Mouse (Mus musculus) cerebellum, postnatal 14 days (tissue): ENCODE measurements at regions not wholly inside any gene's neighbourhood (a gene's known extent, or its start where the extent isn't known, plus 50 kb on each side); places are given as distances from the start of the nearest gene placed in this dataset.

Experiments used
- DNase-seq, 2 experiments: peaks; one replicate each; pipeline ENCODE4 v3.0.0; 2021; ENCODE audit warnings: mixed read lengths in 2 of 2

DNA sequence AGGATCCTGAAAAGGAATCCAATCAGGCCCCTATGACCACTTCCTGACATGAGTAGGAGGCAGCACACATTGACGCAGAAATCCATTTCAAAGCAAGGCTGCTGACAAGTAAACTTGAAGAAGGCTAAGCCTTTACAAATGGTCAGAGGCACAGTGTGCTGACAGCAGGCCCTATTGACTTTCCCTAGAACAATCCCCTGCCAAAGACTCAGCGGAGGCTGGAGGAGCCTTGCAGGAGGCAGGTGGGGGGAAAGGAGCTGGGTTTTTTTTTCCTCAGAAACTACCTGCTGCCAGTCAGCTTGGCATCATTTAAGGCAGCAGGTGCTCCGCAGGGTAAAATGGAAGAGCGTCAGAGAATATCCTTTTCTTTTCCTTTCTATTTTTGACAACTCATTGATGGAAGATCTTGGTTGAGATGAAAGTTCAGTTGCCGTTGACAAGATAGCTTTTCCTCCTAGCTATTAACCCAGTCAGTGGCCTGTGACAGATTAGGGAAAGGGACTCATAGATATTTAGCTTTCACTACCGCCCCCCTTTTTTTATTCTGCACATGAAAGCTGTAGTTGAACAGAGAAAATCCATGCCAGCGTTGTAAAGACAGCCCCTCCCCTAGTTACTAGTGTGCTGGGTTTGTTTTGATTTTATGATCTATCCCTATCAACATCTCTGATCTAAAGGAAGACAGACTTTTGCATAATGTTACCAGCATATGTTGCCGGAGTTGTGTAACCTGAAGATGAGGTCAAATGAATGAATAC lies 210.6 kb downstream of the Csnka2ip start:
- DNase-seq, result peak; percentile 68 to 87

DNA sequence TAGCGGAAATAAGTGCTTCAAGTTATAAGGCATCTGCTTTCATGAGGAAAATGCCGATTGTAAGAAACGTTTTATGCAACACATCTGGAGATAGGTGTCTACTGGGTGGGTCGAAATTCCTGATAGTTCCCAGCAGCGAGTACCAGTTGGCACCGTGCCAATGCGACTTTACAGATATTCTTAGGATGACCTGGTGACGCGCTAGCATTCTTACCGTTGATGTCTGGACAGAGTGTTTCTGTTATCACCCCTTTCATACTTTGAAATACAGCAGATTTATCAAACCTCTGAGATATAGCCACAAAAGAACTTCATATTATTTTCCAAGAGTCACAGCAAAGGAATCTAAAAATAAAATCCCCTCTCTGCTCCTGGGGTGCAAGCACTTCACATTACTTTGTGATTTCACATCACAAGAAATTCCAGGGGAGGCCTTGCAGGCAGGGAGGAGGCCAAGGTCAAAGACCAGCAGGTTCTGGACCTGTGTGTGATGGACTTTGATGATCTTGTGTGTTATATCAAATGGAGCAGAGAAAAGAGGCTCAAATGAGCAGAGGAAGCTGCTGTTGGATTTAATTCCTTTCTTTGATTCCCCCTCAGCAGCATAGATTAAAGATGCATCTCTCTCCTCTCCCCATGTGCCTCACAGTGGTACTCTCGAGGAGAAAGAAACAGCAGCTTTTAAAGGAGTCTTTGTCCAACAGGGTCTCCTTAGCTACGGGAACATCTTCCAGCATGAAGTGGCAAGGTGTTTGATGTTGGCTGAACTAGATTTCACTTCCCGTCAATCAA lies 233.4 kb downstream of the Csnka2ip start:
- peak in 1 of 2 experiments; percentile 14 for DNase-seq

DNA sequence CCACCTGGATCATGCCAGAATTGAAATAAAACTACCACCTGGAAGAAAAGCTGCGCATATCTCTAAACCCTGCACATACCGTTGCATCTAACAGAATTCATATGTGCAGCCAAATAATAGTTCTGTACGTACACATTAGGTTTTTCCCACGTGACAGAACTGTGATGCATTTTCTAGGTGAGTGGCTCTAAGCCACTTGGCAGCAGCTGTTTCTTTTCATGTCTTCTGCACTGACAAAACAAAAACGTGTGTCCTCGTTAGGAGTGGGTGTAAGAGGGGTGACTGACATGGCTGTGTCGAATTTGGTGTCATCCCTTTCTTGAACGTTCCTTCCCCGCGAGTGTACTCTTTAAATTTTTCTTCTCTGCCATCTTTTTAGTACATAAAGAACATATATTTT lies 254.3 kb downstream of the Csnka2ip start:
- DNase-seq, result no peak

DNA sequence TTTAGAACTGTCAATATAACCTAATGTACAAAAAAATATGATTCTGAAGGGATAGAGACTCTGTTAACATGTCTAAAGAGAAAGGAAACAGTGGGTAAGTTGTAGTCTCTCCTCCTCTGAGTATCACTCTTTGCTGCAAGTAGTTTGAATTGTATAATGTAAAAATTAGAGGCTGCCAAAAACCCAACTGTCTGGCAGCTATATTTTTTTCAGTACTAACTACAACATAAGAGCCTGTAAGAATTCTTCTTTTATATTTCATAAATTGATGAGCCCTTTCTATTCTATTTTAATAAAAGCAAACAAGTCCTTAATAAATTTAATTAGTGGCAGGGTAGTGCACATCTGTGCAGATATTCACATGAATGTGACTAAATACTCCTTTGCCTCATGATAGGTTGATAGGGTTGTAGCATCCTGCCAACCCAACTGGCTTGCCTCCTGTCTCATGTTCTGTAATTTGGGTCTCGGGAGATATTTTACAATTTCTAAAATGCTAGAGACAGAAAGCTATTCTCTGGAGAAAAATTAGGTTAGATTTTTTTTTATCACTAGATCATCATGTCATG lies 269.2 kb downstream of the Csnka2ip start:
- DNase-seq, result peak in 1 of 2 experiments; percentile 36

DNA sequence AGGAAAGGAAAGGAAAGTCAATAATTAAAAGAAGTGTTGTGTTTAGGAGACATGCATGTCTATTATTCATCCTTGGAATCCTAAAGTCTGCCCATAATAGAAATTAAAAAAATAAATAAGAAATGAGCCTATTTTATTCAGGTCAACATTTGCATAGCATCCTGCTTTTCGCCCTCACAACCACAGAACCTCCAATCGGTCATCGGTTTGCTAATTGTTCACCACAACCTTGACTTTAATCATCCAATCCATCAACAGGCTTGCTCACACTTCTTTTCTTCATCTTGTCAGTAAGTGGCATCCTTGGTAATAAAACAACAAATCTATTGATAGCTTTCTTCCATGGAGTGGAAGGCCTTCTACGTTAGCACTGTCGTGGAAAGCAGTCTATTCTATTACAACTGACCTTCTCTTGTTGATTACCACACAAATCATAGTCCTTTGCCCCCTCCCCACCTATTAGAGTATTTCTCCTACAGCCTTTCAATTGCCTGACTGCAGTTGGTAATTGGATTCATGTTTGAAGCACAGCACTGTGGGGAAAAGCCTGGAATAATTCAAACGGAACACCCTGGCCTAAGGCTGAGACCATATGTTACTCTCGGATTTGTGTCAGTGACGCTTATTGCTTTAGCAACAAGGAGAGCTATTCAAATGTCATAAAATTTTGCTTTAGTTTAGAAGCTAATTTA lies 269.9 kb downstream of the Csnka2ip start:
- peak; percentile 12 to 59 for DNase-seq

DNA sequence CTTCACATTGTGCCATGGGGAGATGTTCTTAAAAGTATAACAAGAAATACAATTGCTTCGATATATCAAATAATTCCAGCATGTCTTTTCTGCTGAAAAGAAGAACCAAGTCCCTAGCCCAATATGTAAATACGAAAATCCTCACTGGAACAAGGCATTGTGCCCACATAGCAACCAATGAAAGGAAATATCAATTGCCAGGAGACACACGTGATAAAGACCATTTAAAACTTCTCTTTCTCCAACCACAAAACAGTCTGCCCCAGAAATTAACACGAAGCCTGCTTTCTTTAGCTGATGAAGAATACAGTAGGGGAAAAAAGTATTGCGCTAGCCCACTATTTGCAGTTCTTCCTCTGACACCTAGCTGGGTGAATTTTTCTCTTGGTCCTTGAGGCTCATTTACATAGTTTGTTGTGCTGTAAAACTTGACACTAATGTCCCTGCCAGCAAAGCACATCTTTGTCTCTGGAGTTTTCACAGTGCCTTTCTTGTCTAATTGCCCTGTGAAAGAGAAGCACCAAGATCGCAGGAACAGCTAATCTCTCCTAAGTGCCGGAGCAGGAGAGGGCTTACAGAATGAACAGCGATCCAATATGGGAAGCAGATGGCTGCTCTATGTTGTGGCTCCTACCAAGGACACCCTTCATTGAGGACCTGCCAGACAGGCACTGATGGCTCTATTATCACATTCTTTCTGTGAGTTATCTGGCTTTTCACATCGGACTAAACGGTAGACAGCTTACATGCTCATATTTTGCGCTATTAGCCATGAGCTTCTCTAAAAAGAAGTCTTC lies 272.7 kb downstream of the Csnka2ip start:
- DNase-seq, result peak; percentile 41 to 52

DNA sequence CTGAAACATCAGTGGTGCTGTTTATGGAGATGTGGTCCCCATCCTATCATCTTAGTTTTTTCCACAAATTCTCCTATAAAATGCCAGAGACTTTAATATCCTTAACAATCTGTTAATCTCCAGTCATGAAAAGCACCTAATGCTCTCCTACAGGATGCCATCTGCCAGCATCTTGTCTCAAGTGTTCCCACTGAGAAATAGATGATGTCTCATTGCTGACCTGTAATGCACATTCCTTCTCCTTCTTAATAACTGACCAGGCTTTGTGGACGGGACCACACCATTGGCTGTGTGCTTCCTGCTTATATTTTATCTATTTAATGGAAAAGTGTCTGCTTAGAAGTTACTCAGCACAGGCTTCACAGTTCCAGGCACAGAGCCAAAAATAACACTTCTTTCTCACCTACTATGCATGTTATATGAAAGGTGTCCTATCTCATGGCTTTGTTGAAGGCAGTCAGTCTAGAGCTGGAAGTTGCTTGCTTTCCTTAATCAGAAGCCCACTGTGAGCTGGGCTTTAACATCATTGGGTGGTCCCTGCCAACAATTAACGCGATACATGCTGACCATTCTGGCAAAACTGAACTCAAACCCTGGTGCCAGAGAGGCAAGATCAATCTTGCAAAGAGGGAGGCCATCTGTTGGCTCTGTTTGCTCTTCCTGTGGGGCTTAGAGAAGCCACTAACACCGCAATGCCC lies 283.3 kb downstream of the Csnka2ip start:
- peak; percentile 83 to 92 for DNase-seq

DNA sequence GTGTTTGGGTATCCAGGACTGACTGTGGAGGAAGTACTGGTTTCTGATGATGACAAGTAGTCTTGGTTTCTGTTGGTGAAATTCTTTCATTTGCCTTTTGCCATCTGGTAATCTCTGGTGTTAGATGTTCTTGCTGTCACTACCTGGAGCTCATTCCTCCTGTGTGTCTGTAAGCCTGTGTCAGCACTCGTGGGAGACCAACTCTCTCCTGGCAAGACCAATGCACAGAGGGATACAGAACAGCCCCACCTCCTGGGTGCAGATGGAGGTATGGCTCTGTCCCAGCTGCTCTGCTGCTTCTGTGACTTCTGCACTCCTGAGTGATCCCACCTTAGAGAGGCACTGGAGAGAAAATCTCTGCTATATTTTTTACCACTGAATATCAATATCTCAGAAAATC lies 285.4 kb downstream of the Csnka2ip start:
- DNase-seq, result peak in 1 of 2 experiments; percentile 38

DNA sequence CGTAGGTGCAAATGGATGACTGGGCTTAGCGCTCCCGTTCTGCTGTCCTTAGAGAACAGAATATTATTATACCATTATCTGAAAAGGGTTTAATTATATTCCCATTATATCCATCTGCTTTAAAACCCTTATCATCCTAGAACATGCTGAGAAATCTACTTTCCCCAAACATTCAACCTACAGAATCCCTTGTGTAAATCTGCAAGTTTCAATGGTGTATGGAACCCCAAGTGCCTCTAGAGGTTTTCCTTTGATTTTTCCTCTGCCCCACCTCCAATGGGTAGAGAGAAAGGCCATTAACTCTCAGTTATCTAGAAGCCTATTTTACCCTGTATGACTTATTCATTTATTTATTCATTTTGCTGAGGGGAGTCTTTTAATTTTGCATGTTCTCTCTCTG lies 308.7 kb downstream of the Csnka2ip start:
- DNase-seq, result no peak

DNA sequence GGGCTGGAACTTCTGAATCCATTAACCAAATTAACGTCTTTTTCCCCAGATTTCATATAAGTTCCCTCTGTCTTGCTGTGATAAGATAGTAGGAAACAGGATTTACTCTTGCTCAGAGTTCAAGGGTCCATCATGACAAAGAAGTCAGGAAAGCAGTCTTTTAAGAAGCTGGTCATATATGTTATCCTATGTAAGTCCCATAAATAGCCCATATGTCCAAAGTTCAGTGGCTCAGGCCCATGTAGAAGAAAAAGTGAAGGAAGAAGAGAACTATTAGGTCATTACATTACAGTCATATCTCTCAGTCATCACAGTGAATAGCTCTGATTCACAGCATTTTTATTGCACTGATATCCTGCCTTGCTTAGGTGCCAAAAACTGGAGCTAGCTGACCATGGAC lies 316.9 kb downstream of the Csnka2ip start:
- DNase-seq, result no peak

DNA sequence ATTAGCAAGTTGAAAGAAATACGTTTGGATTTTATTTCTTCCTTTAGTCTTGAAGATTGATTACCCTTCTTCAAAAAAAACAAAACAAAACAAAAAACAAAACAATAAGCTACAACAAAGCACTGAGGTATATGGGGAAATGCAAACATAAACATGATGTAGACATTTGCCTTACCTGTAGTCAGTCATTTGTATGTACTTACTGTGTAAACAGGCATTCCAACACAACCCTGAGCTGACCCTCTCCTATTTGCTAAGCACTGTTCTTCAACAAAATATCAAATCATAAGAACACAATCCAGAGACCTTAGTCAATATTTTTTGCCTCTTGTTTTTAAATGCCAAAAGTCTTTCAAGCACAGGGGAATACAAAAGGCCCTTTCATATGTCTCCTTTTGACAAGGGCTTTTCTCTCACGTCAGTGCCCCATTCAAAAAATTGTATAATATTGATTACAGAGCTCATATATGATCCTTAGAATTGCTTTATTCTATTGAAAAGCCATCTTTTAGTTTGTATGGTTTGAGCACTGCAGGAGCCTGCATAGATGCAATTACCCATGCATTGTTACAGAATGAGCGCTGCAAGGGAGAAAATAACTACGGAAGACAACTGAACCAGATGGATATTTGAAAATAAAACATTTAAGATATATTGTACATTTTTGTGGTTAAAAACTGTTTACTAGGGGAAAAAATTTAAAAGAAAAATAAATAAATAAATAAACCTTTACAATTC lies 326.2 kb downstream of the Csnka2ip start:
- DNase-seq, result no peak

DNA sequence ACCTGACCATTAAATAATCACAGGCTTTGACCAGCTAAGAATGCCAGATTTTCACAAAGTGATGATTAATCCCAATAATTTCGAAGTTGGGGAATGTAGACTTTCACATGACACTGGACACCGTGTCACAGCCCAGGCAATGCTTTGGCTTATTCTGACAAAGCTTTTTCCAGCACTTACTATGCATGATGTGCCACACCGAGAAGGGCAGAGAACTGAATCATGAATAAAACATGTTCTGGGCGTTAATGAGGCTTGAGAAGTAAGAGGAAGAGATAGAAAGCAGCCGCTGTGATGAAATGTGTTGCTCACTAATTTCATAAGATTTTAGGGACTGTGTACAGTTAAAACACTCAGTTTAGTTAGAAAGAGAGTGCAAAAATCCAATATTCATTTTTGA lies 326.8 kb downstream of the Csnka2ip start:
- peak; percentile 2 to 10 for DNase-seq

DNA sequence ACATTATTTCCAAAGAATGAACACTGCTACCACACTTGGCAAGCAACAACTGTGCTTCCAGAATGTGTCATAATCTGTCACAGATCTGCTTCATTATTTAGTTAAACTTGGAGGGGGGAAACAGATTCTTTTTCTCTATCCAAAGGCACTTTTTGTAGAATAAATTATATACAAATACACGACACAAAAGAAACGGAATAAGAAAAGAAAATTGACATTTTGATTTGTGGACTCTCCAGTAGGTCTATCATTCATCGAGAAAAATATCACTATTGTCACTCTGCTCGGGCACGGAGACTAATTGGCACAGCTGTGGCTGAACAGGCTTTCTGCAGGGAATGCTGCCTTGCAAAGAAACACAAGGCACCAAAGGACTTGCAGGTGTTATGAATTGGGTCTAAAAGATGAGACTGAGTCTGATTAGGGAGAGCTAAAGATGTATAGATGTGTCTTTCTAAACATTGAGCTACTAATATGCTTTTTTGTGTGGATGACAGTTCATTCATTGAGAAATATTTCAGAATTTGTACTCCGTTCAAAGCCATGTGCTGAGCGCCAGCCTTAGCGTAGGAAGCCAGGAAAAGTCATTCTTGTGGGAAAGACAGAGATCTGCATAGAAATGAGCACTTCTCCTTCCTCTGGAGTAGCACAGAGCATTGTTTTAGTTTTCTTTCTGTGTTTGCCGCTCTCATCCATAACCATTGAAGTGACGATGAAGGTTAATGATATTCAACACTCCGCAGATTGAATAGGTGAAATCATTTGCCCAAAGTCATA lies 337.1 kb downstream of the Csnka2ip start:
- DNase-seq, result peak; percentile 34 to 55

DNA sequence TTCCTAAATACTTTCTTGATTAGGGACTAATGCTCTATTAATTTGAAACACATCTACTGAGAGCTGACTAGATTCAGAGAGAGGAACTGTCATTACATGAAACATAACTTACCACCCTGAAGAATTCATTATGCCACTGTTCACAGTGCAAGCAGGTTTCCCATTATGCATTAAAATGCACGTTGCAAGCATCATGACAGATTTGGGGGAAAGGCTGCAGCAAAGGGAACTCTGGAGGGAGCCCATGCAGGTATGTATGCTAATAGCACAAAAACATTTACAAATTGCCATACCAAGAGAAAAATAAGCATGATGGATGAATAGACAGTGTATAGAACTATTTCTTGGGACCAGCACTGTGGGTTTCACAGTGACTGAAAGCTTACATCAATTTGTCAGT lies 351.1 kb downstream of the Csnka2ip start:
- DNase-seq, result no peak

DNA sequence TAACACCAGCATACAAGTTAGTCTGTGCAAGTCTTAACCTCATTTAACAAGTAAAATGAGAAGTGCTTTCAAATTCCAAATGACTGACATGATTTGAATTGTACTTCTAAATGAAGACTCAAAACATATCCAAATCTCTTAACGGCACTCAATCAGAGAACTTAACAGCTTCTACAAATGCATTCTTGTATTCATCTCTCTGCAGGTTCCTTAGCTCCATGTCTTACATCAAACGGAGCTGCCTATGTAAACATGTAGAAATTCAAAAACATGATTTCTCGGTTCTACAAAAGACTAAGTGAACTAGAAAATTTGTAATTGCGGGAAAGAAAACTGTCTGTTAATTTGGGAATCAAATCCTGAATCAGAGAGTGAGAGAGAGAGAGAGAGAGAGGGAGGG lies 353.5 kb downstream of the Csnka2ip start:
- DNase-seq, result no peak

DNA sequence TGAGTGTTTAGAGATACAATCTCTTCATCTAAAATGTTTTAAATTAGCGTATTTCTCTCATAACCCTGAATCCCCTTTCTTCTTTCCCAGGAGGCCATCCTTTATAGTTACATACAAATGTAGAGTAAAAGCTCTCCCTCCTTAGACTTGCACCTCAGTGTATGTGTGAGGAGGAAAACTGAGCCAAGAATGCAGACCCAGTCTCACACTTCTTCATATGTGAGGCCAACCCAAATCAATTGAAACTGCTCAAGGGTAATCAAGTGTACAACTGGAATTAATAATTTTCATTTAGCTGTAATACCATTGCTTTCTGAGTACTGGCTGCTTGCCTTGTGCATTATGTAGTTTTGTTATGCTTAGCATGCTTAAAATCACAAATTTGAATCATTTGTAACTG lies 356.3 kb downstream of the Csnka2ip start:
- no peak for DNase-seq

DNA sequence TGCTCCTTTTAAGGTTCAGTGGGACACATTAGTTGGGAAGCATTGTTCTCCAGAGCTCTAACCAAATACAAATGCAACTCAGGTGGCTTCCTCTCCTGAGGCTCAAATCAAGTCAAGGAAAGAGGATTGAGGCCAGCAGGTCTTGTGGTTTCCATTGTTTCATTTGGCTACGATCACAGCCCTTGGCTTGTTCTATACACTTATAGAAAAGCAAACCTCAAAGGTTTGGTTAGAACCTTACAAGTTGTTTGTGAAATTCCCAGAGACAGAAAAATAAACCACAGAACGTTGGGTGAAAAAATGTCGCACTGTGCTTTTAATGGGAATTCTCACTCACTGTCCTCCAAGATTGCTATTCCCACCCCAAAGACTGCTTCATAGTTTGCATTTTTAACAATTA lies 360.4 kb upstream of the Epha3 start:
- no peak for DNase-seq

DNA sequence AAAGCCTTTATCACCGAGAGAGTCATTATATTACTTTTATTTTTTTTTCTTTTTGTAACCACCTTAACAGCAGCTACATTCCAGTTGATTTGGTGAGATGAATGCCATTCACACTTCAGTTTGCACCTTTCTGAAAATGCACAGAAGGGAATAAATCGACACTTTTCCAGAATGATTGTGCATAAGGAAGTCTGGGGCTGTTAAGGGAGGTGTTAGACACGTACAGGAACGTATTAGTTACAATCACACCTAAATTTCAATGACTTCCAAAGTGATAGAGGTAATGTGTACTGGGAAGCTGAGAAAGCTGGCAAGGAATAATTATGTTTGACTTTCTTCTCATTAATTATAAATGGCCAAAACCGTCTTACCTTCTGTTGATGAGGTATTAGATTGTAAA lies 352.7 kb upstream of the Epha3 start:
- DNase-seq, result no peak

DNA sequence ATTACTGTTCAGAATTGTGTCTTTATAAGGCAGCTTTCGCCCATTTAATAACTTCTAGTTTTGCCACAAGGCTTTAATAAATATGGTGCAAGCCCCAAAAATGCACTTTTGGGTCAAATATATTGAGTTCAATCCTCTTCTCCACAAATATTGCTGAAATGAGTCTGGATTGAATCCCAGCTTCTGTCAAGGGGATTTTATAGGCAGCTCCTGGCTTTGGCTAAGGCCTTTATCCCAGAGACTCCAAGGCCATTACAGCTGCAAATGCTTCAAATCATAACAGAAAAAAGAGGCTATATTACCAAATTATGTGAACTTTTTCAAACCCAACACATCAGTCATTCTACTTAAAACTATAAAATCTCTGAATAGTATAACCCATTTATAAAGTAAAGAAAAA lies 347.9 kb upstream of the Epha3 start:
- no peak for DNase-seq
